Mouse (Mus musculus) embryonic facial prominence, embryonic 15.5 days (tissue): ENCODE measurements at regions not wholly inside any gene's neighbourhood (a gene's known extent, or its start where the extent isn't known, plus 50 kb on each side); places are given as distances from the start of the nearest gene placed in this dataset.

ENCODE experiments used
- ATAC-seq: fragments of 200-750 bp; cut with Nextera tagmentation; 2 replicates; pipeline ENCODE4 v1.8.0; 2017; ENCODE audit warnings: low read depth, moderate TSS enrichment; ENCODE audit not compliant: insufficient number of reproducible peaks, low FRiP score, low TSS enrichment
- H3K27ac ChIP-seq: fragments of 300-500 bp; sonication (generic); replicated peaks from 2 replicates; pipeline ENCODE4 v1.5.1; 2015; ENCODE audit warnings: mild to moderate bottlenecking, inconsistent platforms
- H3K27me3 ChIP-seq: fragments of 300-500 bp; sonication (generic); 2 replicates; pipeline ENCODE4 v1.6.1; 2015; ENCODE audit warnings: inconsistent platforms
- H3K36me3 ChIP-seq: fragments of 300-500 bp; sonication (generic); 2 replicates; pipeline ENCODE4 v1.6.1; 2015; ENCODE audit warnings: mild to moderate bottlenecking, inconsistent platforms
- H3K4me1 ChIP-seq: fragments of 300-500 bp; sonication (generic); 2 replicates; pipeline ENCODE4 v1.6.1; 2015; ENCODE audit warnings: inconsistent platforms
- H3K4me2 ChIP-seq: fragments of 300-500 bp; sonication (generic); replicated peaks from 2 replicates; pipeline ENCODE4 v1.6.1; 2015; ENCODE audit warnings: mild to moderate bottlenecking, inconsistent platforms
- H3K4me3 ChIP-seq: fragments of 300-500 bp; sonication (generic); replicated peaks from 2 replicates; pipeline ENCODE4 v1.5.1; 2015; ENCODE audit warnings: mild to moderate bottlenecking, inconsistent platforms
- H3K9ac ChIP-seq: fragments of 300-500 bp; sonication (generic); 2 replicates; pipeline ENCODE4 v1.6.1; 2015; ENCODE audit warnings: inconsistent platforms
- H3K9me3 ChIP-seq: fragments of 300-500 bp; sonication (generic); replicated peaks from 2 replicates; pipeline ENCODE4 v1.6.1; 2016; ENCODE audit warnings: inconsistent platforms
- WGBS: fragments of 180-500 bp; shearing (Covaris S2); methylation state at CpG from one replicate; pipeline ENCODE4 v1.1.7; 2015; 5-methylcytosine and 5-hydroxymethylcytosine counted together

GRCm38 (mm10) chr12:26100140-26100539, 314.9 kb downstream of the Rnf144a start:
- no peak overlapping the region for H3K9ac ChIP-seq
- H3K36me3 ChIP-seq: no peaks in the 10 kb centered on the region
- H3K27ac ChIP-seq: no peak overlapping the region
- ATAC-seq: no peak
- H3K4me3 ChIP-seq: no peak overlapping the region
- no peak overlapping the region for H3K4me2 ChIP-seq
- no peaks in the 10 kb centered on the region for H3K27me3 ChIP-seq
- no peaks in the 10 kb centered on the region for H3K9me3 ChIP-seq
- H3K4me1 ChIP-seq: no peaks in the 10 kb centered on the region
- WGBS: 88% methylated on average over 2 of the region's 2 CpGs

DNA sequence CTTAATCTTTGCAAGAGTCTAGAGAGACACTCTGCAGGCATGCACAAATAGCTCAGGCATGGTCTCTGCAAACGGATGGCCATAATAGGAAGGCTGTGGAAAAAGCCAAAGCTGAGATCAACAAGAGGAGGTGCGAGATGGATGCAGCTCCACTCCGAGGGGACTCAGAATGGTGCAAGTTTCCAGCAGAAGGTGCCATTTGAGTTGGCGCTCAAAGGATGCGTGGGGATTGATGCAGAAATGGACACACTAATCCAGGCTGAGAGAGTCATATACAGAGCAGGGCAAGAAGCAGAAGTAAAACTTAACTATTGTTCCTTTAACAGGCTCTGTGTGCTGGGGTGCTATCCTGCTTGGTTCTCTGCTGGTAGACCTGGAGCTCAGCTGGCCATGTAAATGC, 315.9 kb downstream of the Rnf144a start:
- no peaks in the 10 kb centered on the region for H3K4me1 ChIP-seq
- WGBS: 89% methylated on average over 5 of the region's 5 CpGs
- no peak overlapping the region for H3K4me3 ChIP-seq
- no peak for ATAC-seq
- no peak overlapping the region for H3K27ac ChIP-seq
- H3K9me3 ChIP-seq: no peaks in the 10 kb centered on the region
- H3K36me3 ChIP-seq: no peaks in the 10 kb centered on the region
- no peaks in the 10 kb centered on the region for H3K27me3 ChIP-seq
- H3K9ac ChIP-seq: no peak overlapping the region
- H3K4me2 ChIP-seq: no peak overlapping the region

- no peaks in the 10 kb centered on the region for H3K9me3 ChIP-seq
- no peaks in the 10 kb centered on the region for H3K27me3 ChIP-seq
- no peaks in the 10 kb centered on the region for H3K4me1 ChIP-seq
- no peaks in the 10 kb centered on the region for H3K36me3 ChIP-seq
- 52% methylated on average over 5 of the region's 5 CpGs for WGBS
- no peak overlapping the region for H3K27ac ChIP-seq
- no peak overlapping the region for H3K4me2 ChIP-seq
- ATAC-seq: no peak
- no peak overlapping the region for H3K4me3 ChIP-seq
- no peak overlapping the region for H3K9ac ChIP-seq
These were observed 322.7 kb downstream of the Rnf144a start for GRCm38 (mm10) chr12:26092311-26092710.

GRCm38 (mm10) chr12:26091865-26092264, 323.2 kb downstream of the Rnf144a start:
- WGBS: 70% methylated on average over 3 of the region's 3 CpGs
- no peaks in the 10 kb centered on the region for H3K36me3 ChIP-seq
- no peak for ATAC-seq
- H3K4me2 ChIP-seq: no peak overlapping the region
- H3K4me1 ChIP-seq: no peaks in the 10 kb centered on the region
- H3K4me3 ChIP-seq: no peak overlapping the region
- no peaks in the 10 kb centered on the region for H3K27me3 ChIP-seq
- no peak overlapping the region for H3K27ac ChIP-seq
- no peaks in the 10 kb centered on the region for H3K9me3 ChIP-seq
- no peak overlapping the region for H3K9ac ChIP-seq

DNA sequence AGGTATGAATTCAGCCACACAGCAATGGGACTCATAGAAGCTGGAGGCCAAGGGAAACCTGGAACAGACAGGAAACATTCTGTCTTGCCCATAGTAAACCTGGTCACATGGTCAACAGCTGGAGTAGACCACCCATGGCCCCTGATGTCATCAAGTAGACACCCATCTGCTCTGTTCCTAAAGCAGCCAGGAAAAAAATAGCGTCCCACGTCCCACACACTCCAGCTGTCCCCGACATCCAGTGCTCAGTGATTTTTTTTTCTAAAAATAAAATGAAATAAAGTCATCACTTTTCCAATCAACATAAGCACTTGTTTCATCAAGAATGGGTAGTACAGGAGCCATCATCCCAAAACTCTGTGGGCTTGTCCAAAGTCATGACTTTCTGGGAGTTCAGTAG, 326.7 kb downstream of the Rnf144a start:
- Histone ChIP-seq H3K27ac (no peak overlapping the region), H3K36me3 (no peaks in the 10 kb centered on the region), H3K4me2 (no peak overlapping the region), H3K4me1 (no peaks in the 10 kb centered on the region), H3K9ac (no peak overlapping the region), H3K4me3 (no peak overlapping the region), H3K27me3 (no peaks in the 10 kb centered on the region), H3K9me3 (no peaks in the 10 kb centered on the region)
- ATAC-seq: no peak
- WGBS: 76% methylated on average over 3 of the region's 3 CpGs

DNA sequence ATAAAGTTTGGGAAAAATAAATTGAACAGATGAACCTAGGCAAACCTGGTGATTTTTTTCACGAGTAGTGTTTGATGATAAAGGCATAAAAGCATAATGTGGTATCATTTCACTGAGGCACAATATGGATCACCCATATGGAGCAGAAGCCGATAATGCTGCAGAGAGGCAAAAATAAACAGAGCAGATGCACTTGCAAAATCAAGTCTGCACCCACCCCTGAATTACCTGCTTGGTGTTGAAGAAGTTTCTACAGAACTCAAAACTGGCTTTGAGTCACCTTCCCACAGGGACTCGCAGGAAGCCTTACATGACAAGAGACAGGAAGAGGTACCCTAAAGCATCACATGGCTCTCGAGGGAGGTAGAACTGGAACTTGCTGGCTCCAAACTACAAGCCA, 328.1 kb downstream of the Rnf144a start:
- 86% methylated on average over 4 of the region's 4 CpGs for WGBS
- Histone ChIP-seq H3K4me1 (no peaks in the 10 kb centered on the region), H3K4me3 (no peak overlapping the region), H3K4me2 (no peak overlapping the region), H3K27me3 (no peaks in the 10 kb centered on the region), H3K9ac (no peak overlapping the region), H3K36me3 (no peaks in the 10 kb centered on the region), H3K27ac (no peak overlapping the region), H3K9me3 (no peaks in the 10 kb centered on the region)
- no peak for ATAC-seq

- no peak overlapping the region for H3K4me3 ChIP-seq
- H3K9ac ChIP-seq: no peak overlapping the region
- no peaks in the 10 kb centered on the region for H3K4me1 ChIP-seq
- H3K9me3 ChIP-seq: no peaks in the 10 kb centered on the region
- H3K27ac ChIP-seq: no peak overlapping the region
- no peak for ATAC-seq
- no peaks in the 10 kb centered on the region for H3K36me3 ChIP-seq
- 83% methylated on average over 3 of the region's 3 CpGs for WGBS
- no peak overlapping the region for H3K4me2 ChIP-seq
- no peaks in the 10 kb centered on the region for H3K27me3 ChIP-seq
These were observed 328.6 kb downstream of the Rnf144a start for GRCm38 (mm10) chr12:26086414-26086813.

- no peaks in the 10 kb centered on the region for H3K9me3 ChIP-seq
- ATAC-seq: no peak
- H3K9ac ChIP-seq: no peak overlapping the region
- H3K4me3 ChIP-seq: no peak overlapping the region
- no peak overlapping the region for H3K27ac ChIP-seq
- H3K4me1 ChIP-seq: 0 out of 2 replicates have a peak, but pooled peaks cover 4% of the 10 kb centered on the region
- no peaks in the 10 kb centered on the region for H3K36me3 ChIP-seq
- no peak overlapping the region for H3K4me2 ChIP-seq
- WGBS: 29% methylated on average over 4 of the region's 4 CpGs
- no peaks in the 10 kb centered on the region for H3K27me3 ChIP-seq
These were observed 335.9 kb downstream of the Rnf144a start for GRCm38 (mm10) chr12:26079061-26079625.

DNA sequence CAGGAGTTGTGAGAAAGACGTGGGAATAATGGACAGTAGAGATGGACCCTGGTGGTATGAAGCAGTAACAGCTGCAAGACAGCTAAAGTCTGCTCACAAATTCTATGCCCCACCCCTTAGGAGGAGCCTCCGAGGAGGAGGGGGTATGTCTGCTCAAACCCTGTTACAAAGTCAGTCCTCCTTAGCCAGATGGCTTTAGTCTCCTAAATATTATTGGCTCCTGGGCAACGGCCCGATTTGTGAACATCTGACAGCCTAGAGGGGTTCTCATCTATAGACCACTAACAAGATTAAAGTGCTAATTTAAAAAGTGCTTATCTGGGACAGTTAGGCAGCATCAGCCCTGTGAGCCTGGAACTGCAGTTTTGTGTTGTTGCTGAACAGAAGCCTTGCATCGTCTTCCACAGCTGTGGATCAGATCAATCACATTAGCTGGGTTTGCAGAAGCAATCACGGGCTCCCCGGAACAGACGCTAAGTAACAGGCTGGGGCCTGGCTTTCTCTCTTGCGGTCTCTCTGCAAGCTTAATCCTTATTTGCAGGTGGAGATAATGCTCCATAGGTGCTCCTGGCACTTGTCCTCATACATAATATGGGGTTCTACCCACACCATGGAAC, 339.3 kb downstream of the Rnf144a start:
- no peak overlapping the region for H3K4me3 ChIP-seq
- 23% methylated on average over 9 of the region's 9 CpGs for WGBS
- H3K36me3 ChIP-seq: no peaks in the 10 kb centered on the region
- no peak for ATAC-seq
- H3K4me2 ChIP-seq: no peak overlapping the region
- H3K4me1 ChIP-seq: 0 out of 2 replicates have a peak, but pooled peaks cover 4% of the 10 kb centered on the region
- H3K9ac ChIP-seq: no peak overlapping the region
- no peak overlapping the region for H3K27ac ChIP-seq
- H3K9me3 ChIP-seq: no peaks in the 10 kb centered on the region
- no peaks in the 10 kb centered on the region for H3K27me3 ChIP-seq

DNA sequence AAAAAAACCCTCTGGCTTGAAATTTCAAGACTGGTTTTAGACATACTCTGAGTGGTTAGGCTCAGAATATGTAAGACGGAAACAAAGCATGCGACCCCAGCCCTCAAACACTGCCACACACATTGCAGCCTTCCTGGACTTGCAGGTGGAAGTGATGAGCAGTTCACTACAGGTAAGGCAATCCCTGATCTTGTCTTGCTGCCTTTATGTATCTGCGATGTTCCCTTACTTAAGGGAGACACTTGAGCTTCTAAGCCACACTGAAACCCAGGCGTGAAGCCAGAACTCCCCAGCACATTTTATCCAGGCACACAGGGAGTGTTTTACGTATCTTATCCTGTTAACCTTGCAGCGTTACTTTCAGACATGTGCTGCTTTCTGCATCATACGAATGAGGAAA, 342.9 kb downstream of the Rnf144a start:
- Histone ChIP-seq H3K4me1 (peaks cover 15% of the 10 kb centered on the region), H3K27me3 (no peaks in the 10 kb centered on the region; the same call in 1 of the 2 replicates), H3K4me3 (no peak overlapping the region), H3K4me2 (no peak overlapping the region), H3K9ac (no peak overlapping the region), H3K27ac (no peak overlapping the region), H3K36me3 (no peaks in the 10 kb centered on the region), H3K9me3 (no peaks in the 10 kb centered on the region)
- WGBS: 79% methylated on average over 7 of the region's 7 CpGs
- no peak for ATAC-seq

DNA sequence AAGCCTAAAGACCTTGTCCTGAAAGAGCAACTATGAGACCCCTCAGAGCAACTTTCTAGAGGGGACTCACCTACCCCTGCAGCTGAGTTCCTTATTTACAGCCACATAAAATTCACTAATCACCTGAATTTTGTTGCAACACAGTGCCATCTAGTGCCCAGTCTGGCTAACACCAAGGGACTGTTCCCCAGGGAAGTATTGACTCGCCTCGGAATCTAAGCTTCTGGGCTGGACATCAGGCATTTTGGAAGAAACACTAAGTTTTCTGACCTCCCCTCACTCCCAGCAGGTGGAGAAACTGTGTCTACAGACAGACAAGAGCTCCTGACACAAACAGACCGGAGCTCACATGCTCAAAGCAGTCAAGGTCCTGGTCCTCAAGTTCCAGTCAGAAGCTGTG, 343.4 kb downstream of the Rnf144a start:
- Histone ChIP-seq H3K4me1 (peaks cover 15% of the 10 kb centered on the region), H3K9ac (no peak overlapping the region), H3K4me3 (no peak overlapping the region), H3K9me3 (no peaks in the 10 kb centered on the region), H3K36me3 (no peaks in the 10 kb centered on the region), H3K27me3 (no peaks in the 10 kb centered on the region; the same call in 1 of the 2 replicates), H3K4me2 (peak overlapping the region; percentile 32; the same call in 1 of the 2 replicates), H3K27ac (no peak overlapping the region)
- no peak for ATAC-seq
- 9% methylated on average over 3 of the region's 3 CpGs for WGBS

GRCm38 (mm10) chr12:26068685-26069008, 346.4 kb downstream of the Rnf144a start:
- H3K4me3 ChIP-seq: peak overlapping the region; percentile 7; the same call in 1 of the 2 replicates
- peak overlapping the region; percentile 39 for H3K4me2 ChIP-seq
- peaks cover 12% of the 10 kb centered on the region for H3K4me1 ChIP-seq
- no peaks in the 10 kb centered on the region; the same call in 1 of the 2 replicates for H3K27me3 ChIP-seq
- no peak overlapping the region for H3K9ac ChIP-seq
- 34% methylated on average over 4 of the region's 4 CpGs for WGBS
- H3K36me3 ChIP-seq: no peaks in the 10 kb centered on the region
- H3K9me3 ChIP-seq: no peaks in the 10 kb centered on the region
- ATAC-seq: no peak
- no peak overlapping the region for H3K27ac ChIP-seq
